Mouse (Mus musculus): ENCODE results near the gene Slc3a2. TPM values are rescaled to one million over a fixed set of nuclear protein-coding genes. Genes with fewer than 3 reads are reported as not detected.

Gene Slc3a2
- polyA plus RNA-seq, 1 experiment: 165 TPM

- DNase-seq: peak; percentile 17
- H3K4me3 ChIP-seq (ENCODE audit: control insufficient read depth, insufficient read depth, low read length): peak overlapping the region; percentile 95
- peaks cover 20% of the 10 kb centered on the region for H3K36me3 ChIP-seq (ENCODE audit: control insufficient read depth, insufficient read depth, low read length)
- under 1% methylated on average over 14 of the region's 14 CpGs for WGBS
- no peak for TF ChIP-seq CTCF (IDR thresholded peaks at IDR 0.05; ENCODE audit: borderline replicate concordance, control insufficient read depth, extremely low read depth, insufficient read depth, low read length, poor library complexity)
- peaks cover 13% of the 10 kb centered on the region for H3K4me1 ChIP-seq (replicated peaks; ENCODE audit: control insufficient read depth, insufficient read depth, low read length)
- peak overlapping the region; percentile 54 for H3K27ac ChIP-seq (ENCODE audit: control insufficient read depth, insufficient read depth, low read length)
- no peaks in the 10 kb centered on the region for H3K27me3 ChIP-seq (ENCODE audit: control insufficient read depth, insufficient read depth, low read length)
These were observed 34.4 kb upstream of the Slc3a2 start for GRCm38 (mm10) chr19:8757471-8757998.

DNA sequence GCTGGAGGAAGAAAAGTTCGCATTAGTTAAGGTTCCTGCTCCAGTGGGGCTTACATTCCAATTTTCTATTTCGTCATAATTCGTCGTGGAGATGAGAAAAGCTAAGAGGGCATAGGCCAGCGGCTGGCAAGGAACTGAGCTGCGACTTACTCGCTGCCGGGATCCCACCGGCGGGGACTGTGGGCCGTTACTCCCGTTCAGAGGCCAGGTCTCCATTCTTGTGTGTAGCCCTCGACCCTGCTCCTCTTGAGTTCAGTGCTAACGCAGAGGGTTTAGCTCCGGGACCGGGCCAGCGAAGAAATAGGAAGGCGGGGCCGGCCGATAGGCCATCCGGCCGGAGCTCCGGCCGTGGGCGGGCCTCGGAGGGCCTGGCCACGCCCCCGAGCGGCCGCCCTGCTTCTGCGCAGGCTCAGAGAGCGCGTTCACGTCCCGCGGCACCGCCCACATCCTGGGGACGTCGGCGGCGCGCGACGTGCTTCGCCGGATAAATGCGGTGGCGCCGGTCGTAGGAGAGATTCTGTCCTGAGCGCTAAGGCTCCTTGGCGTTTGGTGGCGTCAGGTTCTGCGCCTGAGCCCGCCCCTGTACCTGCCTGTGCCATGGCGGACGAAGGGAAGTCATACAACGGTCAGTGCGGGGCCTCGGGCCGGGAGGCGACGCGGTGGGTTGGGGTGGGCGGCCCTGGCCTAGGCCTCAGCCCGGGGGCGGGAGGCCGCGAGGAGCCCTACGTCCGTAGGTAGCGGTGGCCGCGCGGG, 33.6 kb upstream of the Slc3a2 start, which contains the start of gene Nxf1:
Nxf1 (plus strand) TSS at position 439 of the 753 bp plus-strand sequence.
- H3K27me3 ChIP-seq (ENCODE audit: control insufficient read depth, insufficient read depth, low read length): no peaks in the 10 kb centered on the region
- H3K36me3 ChIP-seq (ENCODE audit: control insufficient read depth, insufficient read depth, low read length): peaks cover 21% of the 10 kb centered on the region
- TF ChIP-seq POLR2A (IDR thresholded peaks at IDR 0.05; ENCODE audit: control insufficient read depth, extremely low read depth, insufficient read depth, low read length, poor library complexity) (peak; percentile 95), CTCF (IDR thresholded peaks at IDR 0.05; ENCODE audit: borderline replicate concordance, control insufficient read depth, extremely low read depth, insufficient read depth, low read length, poor library complexity) (peak; percentile 45; the same call in 1 of the 2 replicates)
- H3K4me3 ChIP-seq (ENCODE audit: control insufficient read depth, insufficient read depth, low read length): peak within 1 kb of the TSS; percentile 95
- peak; percentile 90 for DNase-seq
- H3K27ac ChIP-seq (ENCODE audit: control insufficient read depth, insufficient read depth, low read length): peak within 1 kb of the TSS; percentile 54
- WGBS: under 1% methylated on average over 75 of the region's 75 CpGs
- H3K4me1 ChIP-seq (replicated peaks; ENCODE audit: control insufficient read depth, insufficient read depth, low read length): peaks cover 13% of the 10 kb centered on the region

- H3K27me3 ChIP-seq (ENCODE audit: control insufficient read depth, insufficient read depth, low read length): no peaks in the 10 kb centered on the region
- H3K36me3 ChIP-seq (ENCODE audit: control insufficient read depth, insufficient read depth, low read length): peaks cover 33% of the 10 kb centered on the region
- no peak overlapping the region for H3K4me3 ChIP-seq (ENCODE audit: control insufficient read depth, insufficient read depth, low read length)
- H3K27ac ChIP-seq (ENCODE audit: control insufficient read depth, insufficient read depth, low read length): no peak overlapping the region
- DNase-seq: no peak
- TF ChIP-seq POLR2A (IDR thresholded peaks at IDR 0.05; ENCODE audit: control insufficient read depth, extremely low read depth, insufficient read depth, low read length, poor library complexity) (no peak), CTCF (IDR thresholded peaks at IDR 0.05; ENCODE audit: borderline replicate concordance, control insufficient read depth, extremely low read depth, insufficient read depth, low read length, poor library complexity) (no peak)
- 84% methylated on average over 3 of the region's 3 CpGs for WGBS
- peaks cover 13% of the 10 kb centered on the region for H3K4me1 ChIP-seq (replicated peaks; ENCODE audit: control insufficient read depth, insufficient read depth, low read length)
These were observed 32.5 kb upstream of the Slc3a2 start for GRCm38 (mm10) chr19:8755652-8756051.

GRCm38 (mm10) chr19:8747368-8747767, 24.2 kb upstream of the Slc3a2 start:
- Histone ChIP-seq H3K27ac (ENCODE audit: control insufficient read depth, insufficient read depth, low read length) (no peak overlapping the region), H3K36me3 (ENCODE audit: control insufficient read depth, insufficient read depth, low read length) (peaks cover 70% of the 10 kb centered on the region)
- 92% methylated on average over 2 of the region's 2 CpGs for WGBS

DNA sequence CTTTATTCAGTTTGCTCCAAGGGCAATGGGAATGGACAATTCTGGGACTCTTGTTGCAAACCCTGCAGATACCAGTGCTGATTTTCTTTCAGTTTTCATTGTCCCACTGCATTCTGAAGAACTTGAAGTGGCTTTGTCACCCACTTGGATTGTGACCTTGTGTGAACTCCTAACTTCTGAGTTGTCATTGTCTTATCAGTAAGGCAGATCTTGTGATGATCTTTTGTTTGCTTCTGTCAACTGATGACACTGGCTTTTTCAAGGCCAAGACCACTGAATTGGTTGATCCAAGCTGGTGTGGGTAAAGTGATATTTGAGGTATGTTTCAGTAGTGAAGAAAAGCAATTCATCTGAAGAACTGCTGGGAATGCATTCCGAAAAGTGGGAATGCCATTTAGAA, 22.2 kb upstream of the Slc3a2 start:
- H3K27ac ChIP-seq (ENCODE audit: control insufficient read depth, insufficient read depth, low read length): no peak overlapping the region
- no peak for DNase-seq
- WGBS: 100% methylated on average over 1 of the region's 1 CpGs
- TF ChIP-seq POLR2A (IDR thresholded peaks at IDR 0.05; ENCODE audit: control insufficient read depth, extremely low read depth, insufficient read depth, low read length, poor library complexity) (no peak), CTCF (IDR thresholded peaks at IDR 0.05; ENCODE audit: borderline replicate concordance, control insufficient read depth, extremely low read depth, insufficient read depth, low read length, poor library complexity) (no peak)
- H3K4me3 ChIP-seq (ENCODE audit: control insufficient read depth, insufficient read depth, low read length): no peak overlapping the region
- H3K4me1 ChIP-seq (replicated peaks; ENCODE audit: control insufficient read depth, insufficient read depth, low read length): peaks cover 13% of the 10 kb centered on the region
- H3K36me3 ChIP-seq (ENCODE audit: control insufficient read depth, insufficient read depth, low read length): peaks cover 51% of the 10 kb centered on the region
- H3K27me3 ChIP-seq (ENCODE audit: control insufficient read depth, insufficient read depth, low read length): no peaks in the 10 kb centered on the region

More at GRCm38 (mm10) chr19:8747368-8747767, 24.2 kb upstream of the Slc3a2 start:
- no peaks in the 10 kb centered on the region for H3K27me3 ChIP-seq (ENCODE audit: control insufficient read depth, insufficient read depth, low read length)
- H3K4me3 ChIP-seq (ENCODE audit: control insufficient read depth, insufficient read depth, low read length): no peak overlapping the region
- H3K4me1 ChIP-seq (replicated peaks; ENCODE audit: control insufficient read depth, insufficient read depth, low read length): peaks cover 3% of the 10 kb centered on the region
- no peak for DNase-seq
- TF ChIP-seq CTCF (IDR thresholded peaks at IDR 0.05; ENCODE audit: borderline replicate concordance, control insufficient read depth, extremely low read depth, insufficient read depth, low read length, poor library complexity): no peak
- TF ChIP-seq POLR2A (IDR thresholded peaks at IDR 0.05; ENCODE audit: control insufficient read depth, extremely low read depth, insufficient read depth, low read length, poor library complexity): no peak

GRCm38 (mm10) chr19:8742176-8742575, 19.0 kb upstream of the Slc3a2 start:
- peaks cover 13% of the 10 kb centered on the region for H3K4me1 ChIP-seq (replicated peaks; ENCODE audit: control insufficient read depth, insufficient read depth, low read length)
- 7% methylated on average over 14 of the region's 14 CpGs for WGBS
- TF ChIP-seq CTCF (IDR thresholded peaks at IDR 0.05; ENCODE audit: borderline replicate concordance, control insufficient read depth, extremely low read depth, insufficient read depth, low read length, poor library complexity): no peak
- TF ChIP-seq POLR2A (IDR thresholded peaks at IDR 0.05; ENCODE audit: control insufficient read depth, extremely low read depth, insufficient read depth, low read length, poor library complexity): no peak
- peaks cover 21% of the 10 kb centered on the region for H3K36me3 ChIP-seq (ENCODE audit: control insufficient read depth, insufficient read depth, low read length)
- H3K27me3 ChIP-seq (ENCODE audit: control insufficient read depth, insufficient read depth, low read length): no peaks in the 10 kb centered on the region
- peak overlapping the region; percentile 81 for H3K4me3 ChIP-seq (ENCODE audit: control insufficient read depth, insufficient read depth, low read length)
- no peak for DNase-seq
- peak overlapping the region; percentile 70; the same call in 1 of the 2 replicates for H3K27ac ChIP-seq (ENCODE audit: control insufficient read depth, insufficient read depth, low read length)
